Mouse (Mus musculus) right cerebral cortex, postnatal 4 days (tissue): ENCODE data around the gene Skint4.

Experiments
- DNase-seq: peaks from one replicate; pipeline ENCODE4 v3.0.0-alpha.2; 2022

Gene Skint4

GRCm38 (mm10) chr4:112071716-112072115 is at the start of gene Skint4:
Skint4 (plus strand) TSS chr4:112072016.
- no peak for DNase-seq
